Mouse (Mus musculus) small intestine, adult 2 months (tissue): ENCODE results near the gene Ctcf. TPM values are rescaled to one million over a fixed set of nuclear protein-coding genes. Genes with fewer than 3 reads are reported as not detected.

Source experiments
- H3K27ac ChIP-seq: fragments of 200-500 bp; 2 replicates; pipeline ENCODE4 v1.5.1; 2012; ENCODE audit warnings: low read depth, low read length, control low read depth, inconsistent platforms; ENCODE audit not compliant: insufficient read depth
- H3K27me3 ChIP-seq: fragments of 200-500 bp; 2 replicates; pipeline ENCODE4 v1.6.1; 2012; ENCODE audit warnings: mild to moderate bottlenecking, moderate library complexity, low read length, inconsistent platforms; ENCODE audit not compliant: control insufficient read depth, insufficient read depth
- H3K36me3 ChIP-seq: fragments of 200-500 bp; 2 replicates; pipeline ENCODE4 v1.6.1; 2012; ENCODE audit warnings: mild to moderate bottlenecking, low read length, control low read depth, inconsistent platforms; ENCODE audit not compliant: control insufficient read depth, insufficient read depth
- H3K4me1 ChIP-seq: fragments of 200-500 bp; 2 replicates; pipeline ENCODE4 v1.6.1; 2012; ENCODE audit warnings: low read length, inconsistent platforms, mixed read lengths; ENCODE audit not compliant: control insufficient read depth, insufficient read depth, insufficient read length
- H3K4me3 ChIP-seq: fragments of 200-500 bp; 2 replicates; pipeline ENCODE4 v1.5.1; 2012; ENCODE audit warnings: low read depth, mild to moderate bottlenecking, control low read depth, inconsistent platforms, low read length, moderate library complexity
- CTCF ChIP-seq: fragments of 200-500 bp; IDR thresholded peaks from 2 replicates; pipeline ENCODE4 v1.5.1; 2012; ENCODE audit warnings: low read depth, mild to moderate bottlenecking, control low read depth, inconsistent platforms, low read length, moderate library complexity, mixed read lengths; ENCODE audit not compliant: insufficient replicate concordance, insufficient read length; ENCODE audit errors: extremely low read depth
- POLR2A ChIP-seq: fragments of 200-500 bp; IDR thresholded peaks from 2 replicates; pipeline ENCODE4 v1.6.1; 2012; ENCODE audit warnings: low read depth, mild to moderate bottlenecking, control low read depth, inconsistent platforms, low read length, moderate library complexity
- WGBS: fragments of 180-500 bp; shearing (Covaris S2); methylation state at CpG from one replicate; pipeline ENCODE4 v1.1.7; 2018; 5-methylcytosine and 5-hydroxymethylcytosine counted together
- polyA plus RNA-seq: library from polyadenylated mRNA; depleted of rRNA; stranded (reverse); fragments of >200 nt; gene quantifications from 2 replicates; pipeline ENCODE4 v1.2.3, GENCODE M21; 2012; rRNA removed

Gene Ctcf
- polyA plus RNA-seq, 1 experiment = 8.4 TPM

GRCm38 (mm10) chr8:105727397-105728124, 91.2 kb downstream of the Ctcf start:
- H3K36me3 ChIP-seq = peaks cover 14% of the 10 kb centered on the region
- H3K4me3 ChIP-seq = peak overlapping the region; percentile 10; the same call in 1 of the 2 replicates
- H3K4me1 ChIP-seq = no peaks in the 10 kb centered on the region
- H3K27ac ChIP-seq = peak overlapping the region; percentile 26; the same call in 1 of the 2 replicates
- H3K27me3 ChIP-seq = no peaks in the 10 kb centered on the region
- TF ChIP-seq POLR2A (no peak), CTCF (no peak)
- 84% methylated on average over 18 of the region's 18 CpGs for WGBS

DNA sequence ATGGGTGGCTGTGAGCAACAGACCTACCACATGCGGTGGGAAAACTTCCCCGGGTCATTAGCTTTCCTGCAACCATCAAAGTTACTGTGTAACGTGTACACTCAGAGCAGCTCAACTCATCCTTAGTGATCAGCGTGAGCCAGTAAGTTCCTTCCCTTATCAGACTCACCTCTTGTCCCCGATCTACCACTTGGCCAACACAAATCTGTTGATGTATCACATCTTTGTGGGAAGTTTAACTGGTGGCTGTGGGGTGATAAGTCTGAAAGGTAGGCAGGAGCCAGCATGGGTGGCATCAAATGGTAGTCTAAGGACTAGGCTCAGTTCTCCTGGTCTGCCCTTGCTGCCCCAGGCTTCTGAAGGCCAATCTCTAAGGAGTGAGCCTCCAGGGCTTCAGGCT, 95.8 kb downstream of the Ctcf start:
- Histone ChIP-seq H3K36me3 (peaks cover 5% of the 10 kb centered on the region; the same call in 1 of the 2 replicates), H3K27ac (no peak overlapping the region), H3K27me3 (no peaks in the 10 kb centered on the region), H3K4me3 (no peak overlapping the region), H3K4me1 (no peaks in the 10 kb centered on the region)
- TF ChIP-seq CTCF (no peak), POLR2A (no peak)
- WGBS = 82% methylated on average over 5 of the region's 5 CpGs

Other genes starting within 250 kb of the Ctcf start
- gene Kctd19, start 223.1 kb upstream of the Ctcf start, polyA plus RNA-seq = not detected in 2 replicates
- 0.06 TPM in 1 of 2 replicates, not detected in the other for gene Lrrc36, start 223.0 kb upstream of the Ctcf start, polyA plus RNA-seq
- gene Tppp3, start 165.0 kb upstream of the Ctcf start, polyA plus RNA-seq = 36.9 and 60.5 TPM in 2 replicates
- 14.8 and 15.2 TPM in 2 replicates for gene Zdhhc1, start 139.7 kb upstream of the Ctcf start, polyA plus RNA-seq
- 5.0 and 12.2 TPM in 2 replicates for gene Hsd11b2, start 117.8 kb upstream of the Ctcf start, polyA plus RNA-seq
- 41.9 and 70.8 TPM in 2 replicates for gene Atp6v0d1, start 70.5 kb upstream of the Ctcf start, polyA plus RNA-seq
- 11.8 and 12.0 TPM in 2 replicates for gene Ripor1, start 31.3 kb upstream of the Ctcf start, polyA plus RNA-seq
- gene Agrp, start 825 bp downstream of the Ctcf start, polyA plus RNA-seq = 0.35 TPM in 1 of 2 replicates, not detected in the other
- 2.9 and 5.4 TPM in 2 replicates for gene Carmil2, start 49.7 kb downstream of the Ctcf start, polyA plus RNA-seq
- gene Acd, start 64.5 kb downstream of the Ctcf start, polyA plus RNA-seq = 10.5 and 20.6 TPM in 2 replicates
- 5.1 and 7.2 TPM in 2 replicates for gene Pard6a, start 64.6 kb downstream of the Ctcf start, polyA plus RNA-seq
- gene 4933405L10Rik, start 71.1 kb downstream of the Ctcf start, polyA plus RNA-seq = not detected in 2 replicates
- 3.6 and 5.3 TPM in 2 replicates for gene Enkd1, start 71.6 kb downstream of the Ctcf start, polyA plus RNA-seq
- 4.9 and 8.3 TPM in 2 replicates for gene Gfod2, start 122.1 kb downstream of the Ctcf start, polyA plus RNA-seq
- gene Ranbp10, start 190.8 kb downstream of the Ctcf start, polyA plus RNA-seq = 9.5 and 15.3 TPM in 2 replicates
- not detected in 2 replicates for gene Tsnaxip1, start 191.2 kb downstream of the Ctcf start, polyA plus RNA-seq
- 5.6 and 9.7 TPM in 2 replicates for gene Cenpt, start 216.7 kb downstream of the Ctcf start, polyA plus RNA-seq
- gene Thap11, start 218.6 kb downstream of the Ctcf start, polyA plus RNA-seq = 24.1 and 39.4 TPM in 2 replicates
- gene Nutf2, start 224.0 kb downstream of the Ctcf start, polyA plus RNA-seq = 11.5 and 15.3 TPM in 2 replicates
- gene Edc4, start 244.3 kb downstream of the Ctcf start, polyA plus RNA-seq = 35.3 and 55.8 TPM in 2 replicates